Comparison of ENCODE assay signal across 16 mouse cellular contexts in genomic region chr1:171452522-171452921, GRCm38 (mm10). TPM values are rescaled to one million over a fixed set of nuclear protein-coding genes. Genes with fewer than 3 reads are reported as not detected.
A peak's percentile ranks its signal among the peaks of the same experiment; 100 is the strongest.
DNase-seq lines count a peak whose midpoint lies in the region; ATAC-seq and TF ChIP-seq lines count a peak whose summit lies in the region.
"Had no signal": no experiment of that assay in that cellular context is flagged by ENCODE, and none has a peak within 500 bp of the region (broad histone marks: within the 10 kb centered on the region; RNA-seq: fewer than 3 reads in every experiment).

No protein-coding gene starts in this region.

- no peak for TF ChIP-seq CTCF in liver, adult 2 months (IDR thresholded peaks at IDR 0.05; ENCODE audit: low read depth, low read length)
- no peak for TF ChIP-seq CTCF in stomach, postnatal 0 days (IDR thresholded peaks at IDR 0.05; ENCODE audit: low read depth)

- WGBS in liver, adult 2 months: 12% methylated on average over 5 of the region's 5 CpGs
- 61% methylated on average over 5 of the region's 5 CpGs for WGBS in liver, embryonic 11.5 days
- 36% methylated on average over 5 of the region's 5 CpGs for WGBS in liver, embryonic 15.5 days (ENCODE audit: insufficient replicate concordance)
- WGBS in stomach, postnatal 0 days: 45% methylated on average over 5 of the region's 5 CpGs

- no peak for TF ChIP-seq POLR2A in liver, adult 2 months (IDR thresholded peaks at IDR 0.05; ENCODE audit: extremely low read depth, insufficient read depth, low read length)

- H3K4me3 ChIP-seq in liver, adult 2 months (ENCODE audit: insufficient read depth, low read depth, low read length): no peak overlapping the region
- no peak overlapping the region for H3K4me3 ChIP-seq in liver, embryonic 11.5 days (ENCODE audit: low read depth, low read length)
- no peak overlapping the region for H3K4me3 ChIP-seq in brown adipose tissue, adult 24 weeks (ENCODE audit: insufficient read depth, low read depth, low read length)
- H3K4me3 ChIP-seq in liver, embryonic 15.5 days (replicated peaks): no peak overlapping the region
- H3K4me3 ChIP-seq in stomach, postnatal 0 days (ENCODE audit: low read depth, low read length): no peak overlapping the region
- H3K4me3 ChIP-seq: embryonic facial prominence, embryonic 12.5 days; forebrain, embryonic 15.5 days; hindbrain, embryonic 13.5 days had no signal

- H3K4me1 ChIP-seq in liver, adult 2 months (ENCODE audit: control insufficient read depth, insufficient read depth, low read length): peaks cover 25% of the 10 kb centered on the region
- peaks cover 5% of the 10 kb centered on the region for H3K4me1 ChIP-seq in liver, embryonic 11.5 days (replicated peaks; ENCODE audit: control insufficient read depth, insufficient read depth, low read length)
- H3K4me1 ChIP-seq in brown adipose tissue, adult 24 weeks (ENCODE audit: control insufficient read depth, insufficient read depth, insufficient read length, low read length): peaks cover 29% of the 10 kb centered on the region
- peaks cover 12% of the 10 kb centered on the region for H3K4me1 ChIP-seq in liver, embryonic 15.5 days (replicated peaks)
- H3K4me1 ChIP-seq in stomach, postnatal 0 days (replicated peaks; ENCODE audit: control insufficient read depth, insufficient read depth): no peaks in the 10 kb centered on the region; the same call in 1 of the 2 replicates
- H3K4me1 ChIP-seq: embryonic facial prominence, embryonic 12.5 days; forebrain, embryonic 15.5 days; hindbrain, embryonic 13.5 days had no signal

- 0 out of 2 replicates have a peak, but pooled peaks cover 1% of the 10 kb centered on the region for H3K36me3 ChIP-seq in liver, adult 2 months (ENCODE audit: control insufficient read depth, insufficient read depth, low read length)
- no peaks in the 10 kb centered on the region for H3K36me3 ChIP-seq in liver, embryonic 11.5 days (ENCODE audit: control insufficient read depth, insufficient read depth, low read length)
- H3K36me3 ChIP-seq in liver, embryonic 15.5 days (replicated peaks): no peaks in the 10 kb centered on the region
- no peaks in the 10 kb centered on the region for H3K36me3 ChIP-seq in stomach, postnatal 0 days (ENCODE audit: control insufficient read depth, insufficient read depth, low read length)
- H3K36me3 ChIP-seq: embryonic facial prominence, embryonic 12.5 days; forebrain, embryonic 15.5 days; hindbrain, embryonic 13.5 days had no signal

- DNase-seq in liver, adult 2 months (ENCODE audit: extremely low read depth, low read depth, low spot score): peak; percentile 60
- DNase-seq in liver, embryonic 11.5 days (ENCODE audit: low spot score): no peak
- no peak for DNase-seq in stomach, postnatal 0 days (ENCODE audit: low spot score)
- DNase-seq in testis, postnatal 14 days (ENCODE audit: low spot score): no peak
- DNase-seq: adrenal gland, adult 8-10 months; adrenal gland, postnatal 36 days; cerebellum, adult 11 months; cerebellum, adult 8-10 months; cerebellum, postnatal 14 days; gastrocnemius, postnatal 14 days had no signal

- H3K9me3 ChIP-seq in liver, embryonic 11.5 days (ENCODE audit: control insufficient read depth, low read length): no peaks in the 10 kb centered on the region
- no peaks in the 10 kb centered on the region for H3K9me3 ChIP-seq in liver, embryonic 15.5 days (replicated peaks)
- H3K9me3 ChIP-seq in stomach, postnatal 0 days (ENCODE audit: control insufficient read depth, low read length): no peaks in the 10 kb centered on the region
- H3K9me3 ChIP-seq: embryonic facial prominence, embryonic 12.5 days; forebrain, embryonic 15.5 days; hindbrain, embryonic 13.5 days had no signal

- H3K79me2 ChIP-seq in liver, adult 2 months (ENCODE audit: control insufficient read depth, insufficient read depth, low read length): peaks cover 49% of the 10 kb centered on the region

- H3K27ac ChIP-seq in liver, adult 2 months (replicated peaks; ENCODE audit: insufficient read depth, low read depth, low read length): peak overlapping the region; percentile 92
- no peak overlapping the region for H3K27ac ChIP-seq in liver, embryonic 11.5 days (ENCODE audit: low read depth, low read length)
- peak overlapping the region; percentile 92 for H3K27ac ChIP-seq in brown adipose tissue, adult 24 weeks (replicated peaks; ENCODE audit: low read depth, low read length)
- peak overlapping the region; percentile 70 for H3K27ac ChIP-seq in liver, embryonic 15.5 days (replicated peaks)
- H3K27ac ChIP-seq in stomach, postnatal 0 days (replicated peaks): peak overlapping the region; percentile 49; the same call in 1 of the 2 replicates
- H3K27ac ChIP-seq: embryonic facial prominence, embryonic 12.5 days; forebrain, embryonic 15.5 days; hindbrain, embryonic 13.5 days; hindbrain, postnatal 0 days had no signal

- no peak overlapping the region for H3K4me2 ChIP-seq in liver, embryonic 11.5 days
- no peak overlapping the region for H3K4me2 ChIP-seq in liver, embryonic 15.5 days
- no peak overlapping the region for H3K4me2 ChIP-seq in stomach, postnatal 0 days (replicated peaks; ENCODE audit: low read depth)
- H3K4me2 ChIP-seq: embryonic facial prominence, embryonic 12.5 days; forebrain, embryonic 15.5 days; hindbrain, embryonic 13.5 days had no signal

- no peak overlapping the region for H3K9ac ChIP-seq in liver, adult 2 months (ENCODE audit: low read depth, low read length)
- no peak overlapping the region for H3K9ac ChIP-seq in liver, embryonic 11.5 days (ENCODE audit: low read depth, low read length)
- no peak overlapping the region for H3K9ac ChIP-seq in liver, embryonic 15.5 days
- H3K9ac ChIP-seq in stomach, postnatal 0 days (ENCODE audit: low read length): no peak overlapping the region
- H3K9ac ChIP-seq: embryonic facial prominence, embryonic 12.5 days; forebrain, embryonic 15.5 days; hindbrain, embryonic 13.5 days had no signal

- H3K27me3 ChIP-seq in liver, adult 2 months (ENCODE audit: control insufficient read depth, insufficient read depth, low read length): no peaks in the 10 kb centered on the region
- H3K27me3 ChIP-seq in liver, embryonic 11.5 days (replicated peaks; ENCODE audit: control insufficient read depth, insufficient read depth, low read length): no peaks in the 10 kb centered on the region
- no peaks in the 10 kb centered on the region for H3K27me3 ChIP-seq in liver, embryonic 15.5 days
- H3K27me3 ChIP-seq in stomach, postnatal 0 days (ENCODE audit: control insufficient read depth, insufficient read depth, low read length): no peaks in the 10 kb centered on the region
- H3K27me3 ChIP-seq: embryonic facial prominence, embryonic 12.5 days; forebrain, embryonic 15.5 days; hindbrain, embryonic 13.5 days had no signal

- ATAC-seq in liver, embryonic 11.5 days (replicated peaks; ENCODE audit: low FRiP score): no peak
- ATAC-seq in liver, embryonic 15.5 days (ENCODE audit: insufficient read depth): peak; percentile 30; the same call in 1 of the 2 replicates
- ATAC-seq in stomach, postnatal 0 days (ENCODE audit: low FRiP score, low TSS enrichment): 0 out of 2 replicates have a peak, but pooled peaks have one; percentile 27
- ATAC-seq: forebrain, embryonic 15.5 days; hindbrain, postnatal 0 days had no signal

- no peak for TF ChIP-seq EP300 in stomach, postnatal 0 days (optimal IDR thresholded peaks at IDR 0.05)

RNA-seq across cellular contexts. Expression of gene F11r, which starts 15.2 kb away (rescaled TPM):
- total RNA-seq in liver, adult 2 months (2014; rRNA removed): 39.1 and 56.8 TPM in 2 replicates
- 47.7 and 60.4 TPM in 2 replicates for polyA plus RNA-seq in liver, adult 2 months (2012; rRNA removed)
- 42.0 and 47.8 TPM in 2 replicates for polyA plus RNA-seq in liver, embryonic 11.5 days (2014; fragmentation: Nextera tagmentation; extraction: Ambion mirVana)
- polyA plus RNA-seq in brown adipose tissue, adult 24 weeks (2012; ENCODE audit: insufficient read depth, insufficient read length, missing spikeins): 42.9 and 45.1 TPM in 2 replicates
- 29.7 and 32.8 TPM in 2 replicates for polyA plus RNA-seq in liver, embryonic 15.5 days (2015; fragmentation: Nextera tagmentation; extraction: Ambion mirVana)
- 95.8 and 113 TPM in 2 replicates for polyA plus RNA-seq in stomach, postnatal 0 days (2015; fragmentation: Nextera tagmentation; extraction: Ambion mirVana)

RNA-seq across cellular contexts. Expression of gene Tstd1, which starts 33.9 kb away (rescaled TPM):
- total RNA-seq in liver, adult 2 months (2014; rRNA removed): 26.6 and 27.8 TPM in 2 replicates
- polyA plus RNA-seq in liver, adult 2 months (2012; rRNA removed): 50.6 and 57.2 TPM in 2 replicates
- 1.6 and 1.7 TPM in 2 replicates for polyA plus RNA-seq in liver, embryonic 11.5 days (2014; fragmentation: Nextera tagmentation; extraction: Ambion mirVana)
- not detected in 2 replicates for polyA plus RNA-seq in brown adipose tissue, adult 24 weeks (2012; ENCODE audit: insufficient read depth, insufficient read length, missing spikeins)
- polyA plus RNA-seq in liver, embryonic 15.5 days (2015; fragmentation: Nextera tagmentation; extraction: Ambion mirVana): 2.1 and 2.5 TPM in 2 replicates
- polyA plus RNA-seq in stomach, postnatal 0 days (2015; fragmentation: Nextera tagmentation; extraction: Ambion mirVana): 3.7 and 3.8 TPM in 2 replicates
- total RNA-seq: hindbrain, postnatal 0 days had no signal

RNA-seq across cellular contexts. Expression of gene Usf1, which starts 41.4 kb away (rescaled TPM):
- total RNA-seq in liver, adult 2 months (2014; rRNA removed): 27.2 and 33.7 TPM in 2 replicates
- 39.4 and 44.7 TPM in 2 replicates for polyA plus RNA-seq in liver, adult 2 months (2012; rRNA removed)
- 51.0 and 53.2 TPM in 2 replicates for polyA plus RNA-seq in liver, embryonic 11.5 days (2014; fragmentation: Nextera tagmentation; extraction: Ambion mirVana)
- polyA plus RNA-seq in brown adipose tissue, adult 24 weeks (2012; ENCODE audit: insufficient read depth, insufficient read length, missing spikeins): 13.1 and 18.2 TPM in 2 replicates
- polyA plus RNA-seq in liver, embryonic 15.5 days (2015; fragmentation: Nextera tagmentation; extraction: Ambion mirVana): 18.6 and 21.3 TPM in 2 replicates
- 39.1 and 41.6 TPM in 2 replicates for polyA plus RNA-seq in stomach, postnatal 0 days (2015; fragmentation: Nextera tagmentation; extraction: Ambion mirVana)

RNA-seq across cellular contexts. Expression of gene Alyref2, which starts 50.8 kb away (rescaled TPM):
- 3.4 and 5.5 TPM in 2 replicates for total RNA-seq in liver, adult 2 months (2014; rRNA removed)
- polyA plus RNA-seq in liver, adult 2 months (2012; rRNA removed): 3.2 and 4.6 TPM in 2 replicates
- 7.8 and 8.3 TPM in 2 replicates for polyA plus RNA-seq in liver, embryonic 11.5 days (2014; fragmentation: Nextera tagmentation; extraction: Ambion mirVana)
- polyA plus RNA-seq in brown adipose tissue, adult 24 weeks (2012; ENCODE audit: insufficient read depth, insufficient read length, missing spikeins): 2.7 and 3.0 TPM in 2 replicates
- 3.3 and 3.5 TPM in 2 replicates for polyA plus RNA-seq in liver, embryonic 15.5 days (2015; fragmentation: Nextera tagmentation; extraction: Ambion mirVana)
- polyA plus RNA-seq in stomach, postnatal 0 days (2015; fragmentation: Nextera tagmentation; extraction: Ambion mirVana): 11.1 and 11.2 TPM in 2 replicates

Comparison
In these comparisons a context has a peak if more than half of its experiments do, and no peak if none do; other contexts are left out.
1. RNA of gene Tstd1, which starts 33.9 kb away (polyA plus RNA-seq): 50.6 to 57.2 TPM in liver, adult 2 months; 3.7 to 3.8 TPM in stomach, postnatal 0 days, 2.1 to 2.5 TPM in liver, embryonic 15.5 days, 1.6 to 1.7 TPM in liver, embryonic 11.5 days and not detected in brown adipose tissue, adult 24 weeks; every median in the first group is over 10 times any median in the second.